Mouse (Mus musculus): ENCODE data around the gene Dpp6. TPM values are rescaled to one million over a fixed set of nuclear protein-coding genes. Genes with fewer than 3 reads are reported as not detected.
"Not testable (repeated sequence)": the region's sequence is repeated elsewhere in the genome, so short reads cannot be mapped to it uniquely, and the experiment has no call there.

Gene Dpp6
- polyA plus RNA-seq, 2 experiments from 2014 or later = 0.46 TPM; not detected in 1

DNA sequence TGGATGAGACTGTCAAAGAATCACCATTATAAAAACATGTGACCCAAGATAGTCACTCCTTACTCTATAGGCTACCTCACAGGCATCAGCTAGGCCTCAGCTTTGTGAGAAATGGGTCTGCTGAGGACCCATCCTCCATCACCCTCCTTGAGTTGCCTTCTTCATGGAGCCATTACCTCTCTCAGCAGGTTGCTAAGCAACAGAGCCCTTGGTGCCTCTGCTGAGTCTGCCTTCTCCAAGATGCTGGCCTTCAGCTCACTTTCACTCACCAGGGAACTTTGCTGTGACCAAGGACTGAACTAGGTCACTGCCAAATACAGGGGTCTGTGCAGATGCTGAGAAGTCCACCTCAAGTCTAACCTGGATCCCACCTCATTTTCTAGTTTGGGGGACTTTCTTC, 582.1 kb downstream of the Dpp6 start:
- no peak for ATAC-seq

- ATAC-seq = no peak
These were observed 585.6 kb downstream of the Dpp6 start for GRCm38 (mm10) chr5:27402616-27403015.

GRCm38 (mm10) chr5:27408854-27409253, 591.9 kb downstream of the Dpp6 start:
- ATAC-seq = no peak

- ATAC-seq = no peak
These were observed 596.0 kb downstream of the Dpp6 start for GRCm38 (mm10) chr5:27413023-27413422.

DNA sequence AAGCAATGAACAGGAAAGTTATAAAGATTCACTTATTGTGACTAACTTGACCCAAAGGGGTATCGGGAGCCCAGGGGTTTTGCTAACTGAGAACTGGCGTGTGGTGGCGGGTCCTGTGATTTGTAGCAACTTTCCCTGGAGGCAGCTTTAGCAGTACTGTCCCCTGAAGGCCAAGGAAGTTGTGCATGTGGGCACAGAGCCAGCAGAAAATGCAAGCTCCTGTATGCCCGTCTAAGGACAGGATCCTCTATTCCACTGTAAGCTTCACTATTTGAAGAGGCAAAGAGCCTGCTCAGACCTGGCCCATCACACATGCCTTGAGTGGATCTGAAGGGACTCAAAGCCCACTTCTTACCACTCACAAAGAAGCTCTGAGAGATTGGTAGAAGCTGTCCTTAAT, 598.5 kb downstream of the Dpp6 start:
- no peak for ATAC-seq

GRCm38 (mm10) chr5:27416571-27416970, 599.6 kb downstream of the Dpp6 start:
- ATAC-seq = no peak

DNA sequence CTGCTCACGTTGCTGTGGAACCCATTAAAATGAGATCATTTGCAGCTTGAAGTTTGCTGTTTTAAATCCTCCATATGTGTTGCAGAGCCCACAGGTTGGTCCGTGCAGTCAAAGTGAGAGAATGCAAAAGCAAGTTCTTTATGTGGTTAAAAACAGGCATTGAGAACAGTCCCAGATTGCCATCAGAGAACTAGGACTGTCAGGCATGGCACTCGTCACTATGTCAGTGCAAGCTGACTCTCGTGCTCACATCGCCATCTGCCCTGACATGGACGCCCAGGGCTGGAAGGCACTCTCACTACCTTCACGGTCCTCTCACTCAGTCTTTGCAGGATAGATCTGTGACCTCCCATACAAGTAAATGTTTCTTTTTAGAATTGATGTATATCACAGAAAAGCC, 600.4 kb downstream of the Dpp6 start:
- no peak for ATAC-seq

GRCm38 (mm10) chr5:27418856-27419255, 601.9 kb downstream of the Dpp6 start:
- ATAC-seq = no peak

DNA sequence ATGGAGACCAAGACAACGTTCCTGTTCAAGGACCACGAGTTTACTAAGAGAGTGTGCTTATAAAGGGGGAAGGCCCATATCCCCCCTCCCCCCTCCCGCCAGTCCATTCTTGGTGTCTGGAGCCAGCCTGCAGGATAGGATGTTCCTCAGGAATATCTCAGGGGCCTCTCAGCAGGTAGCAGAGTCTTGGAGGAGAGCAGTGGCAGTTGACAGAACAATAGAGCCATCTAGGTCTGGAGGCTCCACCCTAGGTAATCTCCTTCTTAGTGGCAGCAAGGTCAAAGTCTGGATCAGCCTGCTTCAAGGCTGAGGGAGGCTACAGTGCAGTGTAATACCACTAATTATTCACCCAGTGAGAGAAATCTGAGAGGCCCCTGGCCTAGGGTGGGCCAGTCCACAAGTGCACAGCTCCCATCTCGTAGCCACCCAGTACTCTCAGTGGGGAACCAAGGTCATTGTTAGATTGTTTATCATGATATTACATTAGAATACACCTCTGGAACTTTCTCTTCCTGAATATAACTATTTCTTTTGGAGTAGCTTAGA, 604.2 kb downstream of the Dpp6 start:
- ATAC-seq = no peak

GRCm38 (mm10) chr5:27423766-27424165, 606.8 kb downstream of the Dpp6 start:
- ATAC-seq = no peak

- no peak for ATAC-seq
These were observed 607.6 kb downstream of the Dpp6 start for GRCm38 (mm10) chr5:27424484-27425080.

- no peak for ATAC-seq
These were observed 609.2 kb downstream of the Dpp6 start for GRCm38 (mm10) chr5:27426200-27426599.

- no peak for ATAC-seq
These were observed 616.6 kb downstream of the Dpp6 start for GRCm38 (mm10) chr5:27433584-27433983.

GRCm38 (mm10) chr5:27453201-27453845, 636.3 kb downstream of the Dpp6 start:
- ATAC-seq = no peak

DNA sequence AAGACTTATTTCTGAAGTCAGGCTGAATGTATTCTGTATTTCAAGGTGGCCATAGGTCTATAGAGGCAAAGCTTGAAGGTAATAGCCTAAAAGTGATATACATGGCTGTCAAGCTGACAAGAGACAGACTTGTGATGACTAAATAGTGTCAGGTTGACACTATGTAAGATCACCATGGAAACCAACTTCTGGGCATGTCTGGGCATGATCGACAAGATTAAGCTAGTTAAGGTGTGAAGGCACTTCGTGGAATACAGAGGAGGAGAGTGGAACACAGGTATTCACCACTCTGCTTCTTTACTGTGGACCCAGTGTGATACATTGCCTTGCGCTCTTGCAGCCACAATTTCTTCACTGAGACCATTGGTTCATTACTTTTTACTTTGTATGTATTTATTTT, 637.4 kb downstream of the Dpp6 start:
- no peak for ATAC-seq

GRCm38 (mm10) chr5:27456981-27457380, 640.0 kb downstream of the Dpp6 start:
- ATAC-seq = no peak

GRCm38 (mm10) chr5:27457686-27458085, 640.7 kb downstream of the Dpp6 start:
- no peak for ATAC-seq

- no peak for ATAC-seq
These were observed 658.0 kb downstream of the Dpp6 start for GRCm38 (mm10) chr5:27474964-27475465.

GRCm38 (mm10) chr5:27481706-27482105, 664.7 kb downstream of the Dpp6 start:
- no peak for ATAC-seq

GRCm38 (mm10) chr5:27486138-27486537, 669.1 kb downstream of the Dpp6 start:
- no peak for ATAC-seq

- no peak for ATAC-seq
These were observed 673.9 kb downstream of the Dpp6 start for GRCm38 (mm10) chr5:27490942-27491341.

GRCm38 (mm10) chr5:27501338-27501737, 684.3 kb downstream of the Dpp6 start, which contains the start of gene Speer4b:
Speer4b (minus strand) TSS chr5:27501438.
- not testable (repeated sequence) for ATAC-seq

- ATAC-seq = no peak
These were observed 701.7 kb downstream of the Dpp6 start for GRCm38 (mm10) chr5:27518716-27519115.

DNA sequence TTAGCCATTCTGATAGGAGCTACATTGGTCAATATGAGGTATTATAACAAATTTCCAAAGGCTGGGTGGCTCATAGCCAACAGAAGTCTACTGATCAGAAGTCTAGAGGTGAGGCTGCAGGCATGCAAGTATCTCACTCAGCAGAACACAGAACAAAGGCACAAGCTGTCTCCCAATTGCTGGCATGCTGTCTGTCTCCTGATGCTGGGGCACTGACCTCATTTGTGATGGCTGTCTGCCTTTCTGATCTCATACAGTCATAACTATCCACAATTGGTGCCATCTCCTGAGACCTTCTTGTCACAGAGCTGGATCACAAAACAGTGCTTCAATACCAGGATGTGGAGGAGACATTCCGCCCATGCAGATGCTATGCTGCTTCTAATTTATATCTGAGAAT, 709.9 kb downstream of the Dpp6 start:
- no peak for ATAC-seq
